Mouse (Mus musculus): ENCODE results near the gene Chchd1. TPM values are rescaled to one million over a fixed set of nuclear protein-coding genes. Genes with fewer than 3 reads are reported as not detected.

Gene Chchd1
- total RNA-seq, 2 experiments from 2014 or later, result 120 to 126 TPM

- DNase-seq (ENCODE audit: low spot score), result no peak
- intact Hi-C loops (cut with DNase I), result no loop called here
Measured at GRCm38 (mm10) chr14:20718443-20718842, 15.6 kb downstream of the Chchd1 start.

- intact Hi-C loops (cut with DNase I), result loop anchor here (5.0 kb wide), 1 partner anchor 153 kb away; no protein-coding TSS in a partner anchor
- no peak for DNase-seq (ENCODE audit: low spot score)
Measured at GRCm38 (mm10) chr14:20719767-20720166, 17.0 kb downstream of the Chchd1 start.

- DNase-seq (ENCODE audit: low spot score), result no peak
- intact Hi-C loops (cut with DNase I), result loop anchor here (5.0 kb wide), 1 partner anchor 151 kb away; no protein-coding TSS in a partner anchor
Measured at GRCm38 (mm10) chr14:20721371-20721770, 18.6 kb downstream of the Chchd1 start.

- no peak for DNase-seq (ENCODE audit: low spot score)
- intact Hi-C loops (cut with DNase I), result loop anchor here (5.0 kb wide), 1 partner anchor 149 kb away; no protein-coding TSS in a partner anchor
Measured at GRCm38 (mm10) chr14:20723006-20723405, 20.2 kb downstream of the Chchd1 start.

GRCm38 (mm10) chr14:20724043-20724442 is 21.2 kb downstream of the Chchd1 start:
- intact Hi-C loops (cut with DNase I), result loop anchor here (5.0 kb wide), 1 partner anchor 148 kb away; no protein-coding TSS in a partner anchor
- DNase-seq (ENCODE audit: low spot score), result no peak

- intact Hi-C loops (cut with DNase I), result no loop called here
- DNase-seq (ENCODE audit: low spot score), result no peak
Measured at GRCm38 (mm10) chr14:20725660-20726339, 23.0 kb downstream of the Chchd1 start.

- DNase-seq (ENCODE audit: low spot score), result no peak
- intact Hi-C loops (cut with DNase I), result no loop called here
Measured at GRCm38 (mm10) chr14:20729871-20730270, 27.1 kb downstream of the Chchd1 start.

GRCm38 (mm10) chr14:20730853-20731602 is 28.2 kb downstream of the Chchd1 start:
- intact Hi-C loops (cut with DNase I), result no loop called here
- no peak for DNase-seq (ENCODE audit: low spot score)

- intact Hi-C loops (cut with DNase I), result no loop called here
- no peak for DNase-seq (ENCODE audit: low spot score)
Measured at GRCm38 (mm10) chr14:20733041-20733951, 30.5 kb downstream of the Chchd1 start.

GRCm38 (mm10) chr14:20733952-20734774 is 31.4 kb downstream of the Chchd1 start, which contains the start of gene Ndst2:
Gene Ndst2 (minus strand): TSS chr14:20734562.
- intact Hi-C loops (cut with DNase I), result no loop called here
- DNase-seq (ENCODE audit: low spot score), result peak; percentile 85

GRCm38 (mm10) chr14:20735052-20735451 is 32.2 kb downstream of the Chchd1 start:
- no peak for DNase-seq (ENCODE audit: low spot score)
- intact Hi-C loops (cut with DNase I), result no loop called here

- intact Hi-C loops (cut with DNase I), result no loop called here
- DNase-seq (ENCODE audit: low spot score), result no peak
Measured at GRCm38 (mm10) chr14:20735892-20736390, 33.1 kb downstream of the Chchd1 start.

GRCm38 (mm10) chr14:20737306-20737705 is 34.5 kb downstream of the Chchd1 start:
- peak; percentile 37 for DNase-seq (ENCODE audit: low spot score)
- intact Hi-C loops (cut with DNase I), result no loop called here

- no peak for DNase-seq (ENCODE audit: low spot score)
- intact Hi-C loops (cut with DNase I), result loop anchor here (2.0 kb wide), 1 partner anchor 52 kb away; no protein-coding TSS in a partner anchor
Measured at GRCm38 (mm10) chr14:20738511-20738910, 35.7 kb downstream of the Chchd1 start.

- intact Hi-C loops (cut with DNase I), result no loop called here
- no peak for DNase-seq (ENCODE audit: low spot score)
Measured at GRCm38 (mm10) chr14:20741301-20741700, 38.5 kb downstream of the Chchd1 start.

GRCm38 (mm10) chr14:20743614-20744013 is 40.8 kb downstream of the Chchd1 start:
- intact Hi-C loops (cut with DNase I), result no loop called here
- DNase-seq (ENCODE audit: low spot score), result no peak

- no peak for DNase-seq (ENCODE audit: low spot score)
- intact Hi-C loops (cut with DNase I), result no loop called here
Measured at GRCm38 (mm10) chr14:20746935-20747334, 44.1 kb downstream of the Chchd1 start.

- DNase-seq (ENCODE audit: low spot score), result no peak
- intact Hi-C loops (cut with DNase I), result no loop called here
Measured at GRCm38 (mm10) chr14:20748388-20748787, 45.6 kb downstream of the Chchd1 start.

Data from heart, postnatal 25 days (tissue).